Mouse (Mus musculus) layer of hippocampus, adult 2 months (tissue): ENCODE results near the gene Tcte1. TPM values are rescaled to one million over a fixed set of nuclear protein-coding genes. Genes with fewer than 3 reads are reported as not detected.

Experiments
- DNase-seq, 2 experiments: peaks; one replicate each; pipeline ENCODE4 v3.0.0; 2022; ENCODE audit warnings: low spot score in 2 of 2
- H3K27ac ChIP-seq: fragments of 200-600 bp; 2 replicates; pipeline ENCODE4 v1.8.1; 2022
- H3K4me3 ChIP-seq: fragments of 200-600 bp; 2 replicates; pipeline ENCODE4 v1.8.1; 2022; ENCODE audit warnings: mild to moderate bottlenecking
- CTCF ChIP-seq: fragments of 200-600 bp; conservative IDR thresholded peaks from 2 replicates; pipeline ENCODE4 v1.8.1; 2022; ENCODE audit warnings: antibody characterized with exemption, mild to moderate bottlenecking, moderate library complexity
- total RNA-seq, 2 experiments: library from RNA; stranded (reverse); gene quantifications; 2 replicates each; pipeline ENCODE4 v1.2.3; 2021

Gene Tcte1
- total RNA-seq, 2 experiments from 2014 or later: 0.56 to 1.0 TPM

GRCm38 (mm10) chr17:45544001-45544872, 21.0 kb downstream of the Tcte1 start:
- H3K4me3 ChIP-seq: no peak overlapping the region
- TF ChIP-seq CTCF: no peak
- peak overlapping the region; percentile 59; the same call in 1 of the 2 replicates for H3K27ac ChIP-seq
- DNase-seq: no peak

- no peak overlapping the region for H3K4me3 ChIP-seq
- TF ChIP-seq CTCF: no peak
- peak overlapping the region; percentile 59; the same call in 1 of the 2 replicates for H3K27ac ChIP-seq
- no peak for DNase-seq
Observed at GRCm38 (mm10) chr17:45544873-45545277, 21.6 kb downstream of the Tcte1 start.

GRCm38 (mm10) chr17:45545278-45545961, 22.2 kb downstream of the Tcte1 start:
- H3K27ac ChIP-seq: peak overlapping the region; percentile 59; the same call in 1 of the 2 replicates
- DNase-seq: no peak
- peak overlapping the region; percentile 0; the same call in 1 of the 2 replicates for H3K4me3 ChIP-seq
- TF ChIP-seq CTCF: no peak

GRCm38 (mm10) chr17:45546941-45547340, 23.7 kb downstream of the Tcte1 start:
- H3K27ac ChIP-seq: peak overlapping the region; percentile 36; the same call in 1 of the 2 replicates
- peak overlapping the region; percentile 33; the same call in 1 of the 2 replicates for H3K4me3 ChIP-seq
- no peak for TF ChIP-seq CTCF
- no peak for DNase-seq

- DNase-seq: no peak
- Histone ChIP-seq H3K27ac (peak overlapping the region; percentile 36; the same call in 1 of the 2 replicates), H3K4me3 (peak overlapping the region; percentile 75)
- peak; percentile 27; the same call in 1 of the 2 replicates for TF ChIP-seq CTCF
Observed at GRCm38 (mm10) chr17:45547461-45548190, 24.4 kb downstream of the Tcte1 start.

- peak; percentile 70 for TF ChIP-seq CTCF
- Histone ChIP-seq H3K27ac (peak overlapping the region; percentile 96), H3K4me3 (peak overlapping the region; percentile 75)
- DNase-seq: peak; percentile 69 to 75
Observed at GRCm38 (mm10) chr17:45548541-45549512, 25.6 kb downstream of the Tcte1 start.

GRCm38 (mm10) chr17:45549617-45550181, 26.5 kb downstream of the Tcte1 start, which contains the start of gene Tmem151b:
Gene Tmem151b (minus strand): TSS chr17:45549677.
- H3K27ac ChIP-seq: peak within 1 kb of the TSS; percentile 96
- peak; percentile 65 to 67 for DNase-seq
- no peak for TF ChIP-seq CTCF
- peak within 1 kb of the TSS; percentile 75 for H3K4me3 ChIP-seq

GRCm38 (mm10) chr17:45550253-45550652, 27.0 kb downstream of the Tcte1 start:
- DNase-seq: no peak
- no peak for TF ChIP-seq CTCF
- peak overlapping the region; percentile 96; the same call in 1 of the 2 replicates for H3K27ac ChIP-seq
- no peak overlapping the region for H3K4me3 ChIP-seq

GRCm38 (mm10) chr17:45551249-45551796, 28.1 kb downstream of the Tcte1 start:
- no peak overlapping the region for H3K27ac ChIP-seq
- no peak for DNase-seq
- no peak overlapping the region for H3K4me3 ChIP-seq
- no peak for TF ChIP-seq CTCF

- DNase-seq: peak; percentile 81 to 86
- TF ChIP-seq CTCF: peak; percentile 94
- H3K27ac ChIP-seq: no peak overlapping the region
- H3K4me3 ChIP-seq: no peak overlapping the region
Observed at GRCm38 (mm10) chr17:45551816-45552451, 28.7 kb downstream of the Tcte1 start.

- Histone ChIP-seq H3K27ac (no peak overlapping the region), H3K4me3 (no peak overlapping the region)
- DNase-seq: no peak
- no peak for TF ChIP-seq CTCF
Observed at GRCm38 (mm10) chr17:45553065-45553464, 29.8 kb downstream of the Tcte1 start.
